Mouse (Mus musculus) olfactory bulb, adult 2 months (tissue): ENCODE results near the gene Rest.

Experiments used
- CTCF ChIP-seq: fragments of 200-500 bp; IDR thresholded peaks from 2 replicates; pipeline ENCODE4 v1.5.1; 2012; ENCODE audit warnings: low read depth, mild to moderate bottlenecking, low read length, moderate library complexity; ENCODE audit not compliant: insufficient read depth
- POLR2A ChIP-seq: fragments of 200-500 bp; IDR thresholded peaks from 2 replicates; pipeline ENCODE4 v1.6.1; 2012; ENCODE audit warnings: mild to moderate bottlenecking, low read depth, low read length, moderate library complexity; ENCODE audit not compliant: insufficient read depth

- TF ChIP-seq CTCF: no peak
- TF ChIP-seq POLR2A: no peak
Observed at GRCm38 (mm10) chr5:77266066-77266885, 985 bp downstream of the Rest start.
